Mouse (Mus musculus) small intestine, adult 2 months (tissue): ENCODE data around the gene Sae1.

Experiments
- CTCF ChIP-seq: fragments of 200-500 bp; IDR thresholded peaks from 2 replicates; pipeline ENCODE4 v1.5.1; 2012; ENCODE audit warnings: low read depth, mild to moderate bottlenecking, control low read depth, inconsistent platforms, low read length, moderate library complexity, mixed read lengths; ENCODE audit not compliant: insufficient replicate concordance, insufficient read length; ENCODE audit errors: extremely low read depth
- POLR2A ChIP-seq: fragments of 200-500 bp; IDR thresholded peaks from 2 replicates; pipeline ENCODE4 v1.6.1; 2012; ENCODE audit warnings: low read depth, mild to moderate bottlenecking, control low read depth, inconsistent platforms, low read length, moderate library complexity

- TF ChIP-seq CTCF (peak; percentile 48; the same call in 1 of the 2 replicates), POLR2A (no peak)
Measured at GRCm38 (mm10) chr7:16376505-16376904, 11.1 kb downstream of the Sae1 start.
